Mouse (Mus musculus) CD8-positive naive resting alpha-beta T cell, adult 2 months (primary cell): Measurements from ENCODE around the gene Fam161a.
A peak's percentile ranks its signal among the peaks of the same experiment; 100 is the strongest.

ENCODE experiments used
- DNase-seq, 2 experiments: peaks; one replicate each; pipeline ENCODE4 v3.0.0; 2022; ENCODE audit warnings: low read depth in 2 of 2, low spot score in 2 of 2

Gene Fam161a

DNA sequence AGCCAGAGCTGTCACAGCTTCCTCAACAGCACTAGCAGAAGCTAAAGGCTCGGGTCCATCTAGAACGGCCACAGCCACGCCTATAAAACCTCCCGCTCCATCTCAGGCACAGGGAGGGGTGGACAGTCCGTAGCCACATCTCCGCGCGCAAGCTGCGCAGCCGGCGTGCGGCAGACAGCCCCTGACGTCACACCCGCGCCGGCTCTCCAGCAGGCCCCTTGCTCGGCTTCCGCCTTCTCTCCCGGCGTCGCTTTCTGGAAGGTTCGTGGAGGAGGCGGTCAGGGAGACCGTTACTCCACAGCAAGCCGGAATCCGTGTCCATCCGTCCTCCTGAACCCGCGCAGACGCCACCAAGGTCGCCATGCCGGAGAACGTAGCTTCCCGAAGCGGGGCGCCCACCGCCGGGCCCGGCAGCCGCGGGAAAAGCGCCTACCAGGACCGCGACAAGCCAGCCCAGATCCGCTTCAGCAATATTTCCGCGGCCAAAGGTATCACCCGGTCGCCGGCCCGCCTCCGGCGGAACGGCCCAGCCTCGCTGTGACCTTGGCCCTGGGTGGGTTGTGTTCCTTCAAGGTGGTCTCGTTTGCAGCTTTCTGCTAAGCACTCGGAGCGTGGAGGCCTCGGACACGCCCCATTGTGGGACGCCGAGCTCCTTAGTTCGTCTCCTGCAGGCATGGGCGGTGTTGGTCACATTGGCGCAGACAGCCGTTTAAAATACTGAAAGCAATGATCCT, 16.8 kb upstream of the Fam161a start, which contains the start of gene Cct4:
Gene Cct4 (plus strand): TSS at position 127 of the 734 bp plus-strand sequence.
- peak; percentile 77 to 78 for DNase-seq

DNA sequence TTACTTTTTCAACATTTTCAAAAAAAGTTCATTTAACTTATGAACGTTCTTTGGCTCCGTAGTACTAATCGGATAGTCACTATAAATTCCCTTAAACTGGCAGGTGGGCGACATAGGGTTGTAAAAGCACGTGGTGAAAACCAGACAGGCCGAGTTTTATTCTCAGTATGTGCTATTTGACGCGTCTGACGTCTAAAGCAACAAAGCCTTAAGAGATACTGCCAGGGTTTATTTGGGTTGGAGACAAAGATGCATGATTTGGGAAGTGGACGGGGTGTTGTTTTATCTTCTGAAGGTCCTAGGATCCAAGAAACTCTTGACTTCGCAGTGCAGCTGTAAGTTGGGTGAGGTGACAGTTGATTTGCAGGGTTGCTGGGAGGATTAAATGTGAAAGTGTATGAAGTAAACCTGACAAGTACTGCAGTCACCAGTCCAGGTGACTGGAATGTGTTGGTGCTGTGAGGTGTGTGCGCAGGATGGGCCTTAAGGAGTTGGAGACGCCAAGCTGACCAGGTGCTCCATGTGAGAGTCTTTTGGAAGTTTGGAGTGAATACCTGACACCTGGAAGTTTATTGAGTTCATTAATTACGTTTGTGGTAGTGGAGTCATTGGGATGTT, 16.0 kb upstream of the Fam161a start:
- DNase-seq = no peak

DNA sequence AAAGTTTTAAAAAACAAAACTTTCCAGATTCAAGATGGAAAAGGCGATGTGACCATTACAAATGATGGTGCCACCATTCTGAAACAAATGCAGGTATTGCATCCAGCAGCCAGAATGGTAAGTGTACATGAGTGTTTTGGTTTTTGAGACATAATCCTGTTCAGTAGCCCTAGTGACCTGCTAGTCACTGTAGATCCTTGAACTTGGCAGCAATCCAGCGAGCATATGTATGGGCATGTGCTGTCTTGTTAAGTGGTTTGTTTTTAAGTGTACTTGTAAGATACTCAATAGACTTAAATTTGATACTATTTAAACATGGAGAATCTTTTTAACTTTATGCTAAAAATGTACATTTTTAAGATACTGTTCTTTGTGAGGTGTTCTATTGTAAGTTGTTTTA, 13.1 kb upstream of the Fam161a start:
- DNase-seq = no peak

DNA sequence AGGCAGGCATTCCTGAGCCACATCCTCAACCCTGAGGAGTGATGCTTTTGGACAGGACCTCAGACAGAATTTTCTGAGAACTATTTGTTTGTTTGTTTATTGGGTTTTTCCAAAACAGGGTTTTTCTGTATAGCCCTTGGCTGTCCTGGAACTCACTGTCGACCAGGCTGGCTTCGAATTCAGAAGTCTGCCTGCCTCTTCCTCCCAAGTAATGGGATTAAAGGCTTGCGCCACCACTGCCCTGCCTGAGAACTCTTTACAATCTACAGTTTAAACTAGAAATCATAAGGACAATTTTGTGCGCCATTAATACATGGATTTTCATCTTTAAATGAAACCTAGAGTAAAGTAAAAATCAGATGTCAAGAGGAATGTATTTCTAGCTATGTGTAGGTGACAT, 11.9 kb upstream of the Fam161a start:
- DNase-seq = no peak

DNA sequence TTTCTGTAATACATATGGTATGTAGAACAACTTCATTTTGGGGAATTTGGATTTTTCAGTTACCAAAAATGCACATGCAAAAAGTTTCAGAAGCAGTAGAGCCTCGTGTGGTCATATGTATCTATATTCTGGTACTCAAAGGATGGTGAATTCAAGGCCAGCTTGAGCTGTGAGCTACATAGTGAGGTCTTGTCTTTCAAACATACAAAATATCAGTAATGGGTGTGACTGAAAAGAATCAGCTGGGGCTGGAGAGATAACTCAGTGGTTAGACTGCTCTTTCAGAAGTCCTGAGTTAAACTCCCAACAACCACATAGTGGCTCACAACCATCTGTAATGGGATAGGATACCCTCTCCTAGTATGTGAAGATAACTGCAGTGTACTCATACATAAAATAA, 9.0 kb upstream of the Fam161a start:
- DNase-seq = no peak

DNA sequence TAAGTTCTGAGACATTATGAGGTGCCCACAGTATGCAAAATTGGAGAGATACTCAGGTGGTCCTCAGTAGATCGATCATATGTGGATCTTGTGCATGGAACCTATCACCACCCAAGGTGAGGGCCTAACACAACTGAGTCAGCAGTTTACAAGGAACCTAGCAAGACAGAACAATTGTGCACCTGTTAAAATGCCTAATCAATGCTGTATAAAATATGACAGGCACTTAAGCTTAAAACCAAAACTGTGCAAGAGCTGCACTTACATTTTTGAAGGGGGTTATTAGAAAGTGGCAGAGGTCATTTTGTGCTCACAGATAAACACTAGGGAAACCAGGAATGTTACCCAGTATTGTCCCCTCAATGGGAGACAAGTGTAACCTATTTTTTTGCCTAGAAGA, 2.1 kb upstream of the Fam161a start:
- no peak for DNase-seq

DNA sequence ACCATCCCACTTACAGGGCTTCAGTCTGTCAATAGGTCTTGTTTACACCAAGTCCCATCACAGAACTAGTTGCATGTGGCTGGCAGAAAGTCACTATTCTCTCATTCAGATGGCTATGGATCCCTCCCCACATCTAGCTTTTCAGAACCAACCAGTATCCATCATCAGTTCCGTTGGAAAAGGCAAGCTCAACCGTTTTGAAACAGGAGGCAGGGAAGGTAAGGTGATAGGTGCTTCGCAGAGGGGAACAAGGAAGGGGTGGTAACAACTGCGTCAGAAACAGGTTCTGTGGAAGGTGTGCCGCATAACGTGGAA, 208 bp upstream of the Fam161a start:
- DNase-seq = no peak

DNA sequence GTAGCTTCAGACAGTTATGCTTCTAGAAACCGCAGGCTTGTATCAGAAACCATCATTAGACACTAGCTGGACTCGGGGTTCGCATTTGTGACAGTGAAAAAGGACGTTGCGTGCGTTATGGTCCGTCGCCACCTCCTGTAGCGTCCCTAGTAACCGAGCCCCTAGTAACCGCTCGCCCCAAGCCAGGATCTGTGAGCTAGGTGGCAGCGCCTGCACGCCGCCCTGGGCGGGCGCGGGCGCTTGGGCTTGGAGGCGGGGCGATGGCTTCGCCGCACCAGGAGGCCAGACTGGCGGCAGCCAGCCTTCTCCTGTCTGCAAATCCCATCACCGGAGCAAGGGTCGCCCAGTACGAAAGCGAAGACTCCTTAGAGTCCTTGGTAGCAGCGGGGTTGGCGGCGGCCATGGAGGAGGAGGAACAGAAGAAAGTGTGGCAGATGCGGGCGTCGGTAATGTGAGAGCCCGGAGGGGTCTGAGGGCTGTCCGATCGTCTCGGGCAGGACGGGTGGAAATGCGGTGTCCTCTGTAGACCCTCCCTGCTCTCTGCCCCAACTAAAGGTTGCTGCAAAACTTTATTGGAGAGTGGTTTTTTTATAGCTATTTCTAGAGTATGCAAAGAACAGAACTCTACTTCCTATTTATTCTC, 971 bp downstream of the Fam161a start:
- DNase-seq = peak; percentile 55 to 62

DNA sequence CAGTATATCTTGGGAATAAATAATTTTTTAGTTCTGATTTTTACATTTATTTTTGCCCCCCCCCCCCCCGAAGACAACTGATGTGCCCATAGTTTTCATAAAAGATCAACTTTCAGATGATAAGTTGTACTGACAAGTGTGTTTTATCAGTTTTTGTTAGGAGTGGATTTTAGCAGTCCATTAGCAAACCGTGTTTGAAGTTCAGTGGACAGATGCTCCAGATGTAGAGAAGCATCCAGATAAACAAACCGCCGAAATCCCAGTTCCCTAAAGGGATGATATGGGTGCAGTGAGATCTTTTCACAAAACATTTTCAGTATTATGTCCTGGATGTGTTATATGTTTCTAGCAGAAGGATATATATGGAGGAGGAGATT, 1.5 kb downstream of the Fam161a start:
- no peak for DNase-seq

DNA sequence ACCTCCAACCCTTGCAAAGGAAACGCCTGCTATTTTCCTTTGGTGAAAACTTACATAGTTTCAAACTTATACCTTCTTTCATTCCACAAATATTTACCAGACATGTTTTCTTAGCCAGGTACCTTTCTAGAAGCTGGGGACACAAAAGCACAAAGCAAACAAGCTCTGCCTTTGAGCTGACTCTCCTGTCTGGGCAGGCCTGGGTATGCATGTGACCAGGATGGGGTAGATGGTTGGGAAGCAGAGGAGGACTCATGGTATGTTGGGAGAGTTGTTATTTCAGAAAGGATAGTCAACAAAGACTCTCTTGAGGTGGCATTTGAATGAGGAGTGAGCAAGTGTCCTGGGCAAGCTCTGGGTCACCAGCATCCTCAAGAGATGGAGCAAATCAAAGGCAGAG, 5.8 kb downstream of the Fam161a start:
- no peak for DNase-seq

DNA sequence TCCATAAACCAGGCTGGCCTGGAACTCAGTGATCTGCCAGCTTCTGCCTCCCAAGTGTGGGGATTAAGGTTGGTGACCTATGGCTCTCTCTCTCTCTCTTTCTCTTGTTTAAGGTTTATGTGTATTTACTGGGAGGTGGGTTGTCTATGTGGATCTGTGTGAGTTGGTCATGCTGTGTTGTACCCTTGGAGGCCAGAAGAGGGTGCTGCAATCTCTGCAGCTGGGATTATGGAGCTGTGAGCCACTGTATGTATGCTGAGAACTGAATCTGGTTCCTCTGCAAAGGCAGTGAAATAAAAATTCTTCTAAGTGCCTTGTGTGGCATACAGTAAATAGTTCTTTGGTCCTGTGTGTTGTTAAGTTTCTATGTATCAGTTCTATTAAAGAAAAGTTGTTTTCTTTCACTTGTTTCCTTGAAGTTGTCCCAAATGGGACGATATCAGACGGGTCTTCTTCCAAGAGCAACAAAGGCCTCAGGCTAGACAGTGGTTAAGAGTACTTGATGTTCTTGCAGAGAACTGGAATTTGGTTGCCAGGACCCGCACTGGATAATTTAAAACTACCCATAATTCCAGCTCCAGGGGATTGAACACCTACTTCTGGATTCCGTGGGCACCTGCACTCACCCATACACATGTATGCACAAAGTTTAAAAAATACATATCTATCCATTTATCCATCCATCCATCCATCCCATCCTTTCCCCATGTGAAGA, 6.4 kb downstream of the Fam161a start:
- DNase-seq = no peak

DNA sequence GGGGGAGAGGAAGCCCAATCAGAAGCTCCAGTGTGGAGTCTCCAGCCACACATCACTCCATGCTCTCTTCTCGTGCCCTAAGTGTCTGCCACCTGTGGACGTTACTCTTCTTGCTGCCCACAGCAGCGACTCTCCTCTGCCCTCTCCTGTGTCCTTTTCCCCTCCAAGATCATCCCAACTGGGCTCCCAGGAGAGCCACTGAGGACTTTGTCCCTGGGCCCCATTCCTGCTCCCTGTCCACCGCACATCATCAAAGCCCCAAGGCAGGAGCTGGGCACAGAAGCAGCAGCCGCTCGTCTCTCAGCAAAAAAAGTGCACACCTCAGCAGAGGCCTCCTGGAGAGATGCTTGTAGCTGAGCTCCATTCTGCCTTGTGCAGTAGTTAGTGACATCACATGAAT, 7.7 kb downstream of the Fam161a start:
- DNase-seq = no peak

DNA sequence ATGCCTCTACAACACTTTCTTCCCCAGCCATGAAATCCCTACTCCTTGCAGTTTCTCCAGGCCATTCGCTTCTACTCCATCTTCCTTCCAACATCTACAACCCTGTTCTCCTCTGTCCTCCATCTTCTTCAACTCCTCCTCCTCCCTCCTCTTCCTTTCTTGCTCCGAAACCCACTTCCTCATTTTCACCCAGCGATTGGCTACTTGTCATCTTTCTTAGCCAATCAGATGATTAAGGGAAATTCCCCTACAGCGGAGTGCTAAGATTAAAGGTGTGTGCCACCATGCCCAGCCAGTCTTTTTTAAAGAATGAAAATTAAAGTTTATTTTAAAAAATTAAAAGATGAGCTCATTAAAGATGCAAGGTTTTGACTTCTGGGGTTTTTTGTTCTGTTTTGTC, 10.6 kb downstream of the Fam161a start:
- no peak for DNase-seq

DNA sequence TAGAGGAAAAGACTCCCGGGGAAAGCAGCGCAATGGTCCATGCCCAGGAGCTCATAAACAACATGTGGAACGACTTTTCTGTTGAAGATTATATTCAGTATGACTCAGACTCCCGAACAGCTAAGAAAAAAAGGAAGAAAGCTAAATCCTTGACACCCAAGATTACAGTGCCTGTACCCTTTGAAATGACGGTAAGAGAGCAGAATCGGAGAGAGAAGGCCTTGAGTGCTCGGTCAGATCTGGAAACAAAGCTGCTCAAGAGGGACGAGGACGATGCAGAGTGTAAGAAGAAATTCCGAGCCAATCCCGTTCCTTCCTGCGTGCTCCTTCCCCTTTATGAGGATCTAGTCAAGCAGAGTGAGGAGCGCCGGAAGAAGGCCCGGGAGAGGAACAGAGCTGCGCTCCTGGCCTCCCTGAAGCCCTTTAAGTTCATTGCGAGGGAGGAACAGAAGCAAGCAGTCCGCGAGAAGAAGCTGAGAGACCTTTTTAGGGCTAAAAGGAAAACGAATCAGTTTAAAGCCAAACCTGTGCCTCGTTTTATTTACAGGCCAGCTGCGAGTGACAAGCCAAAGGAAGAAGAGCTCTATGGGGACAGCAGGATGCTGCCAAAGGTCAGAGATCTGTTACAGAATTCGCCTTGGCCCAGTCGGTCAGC, 12.9 kb downstream of the Fam161a start:
- DNase-seq = no peak

DNA sequence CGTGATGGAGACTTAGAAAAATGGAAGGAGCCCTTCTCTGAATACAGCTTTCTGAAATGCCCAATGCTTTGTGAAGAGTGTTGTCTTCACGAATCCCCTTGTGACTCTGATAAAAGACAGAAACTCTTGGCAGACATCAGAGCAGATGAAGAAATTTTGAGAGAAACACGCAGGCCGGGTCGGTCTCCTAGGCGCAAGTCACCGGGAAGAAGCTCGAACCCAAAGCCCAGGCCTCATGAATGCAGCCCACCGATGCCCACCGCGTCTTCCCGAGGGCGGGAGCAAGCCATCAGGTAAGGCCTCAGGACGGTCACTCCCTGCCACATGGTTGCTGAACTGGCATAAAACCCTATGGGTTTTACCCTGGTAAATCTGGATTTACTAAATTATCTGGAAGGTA, 13.5 kb downstream of the Fam161a start:
- DNase-seq = no peak

DNA sequence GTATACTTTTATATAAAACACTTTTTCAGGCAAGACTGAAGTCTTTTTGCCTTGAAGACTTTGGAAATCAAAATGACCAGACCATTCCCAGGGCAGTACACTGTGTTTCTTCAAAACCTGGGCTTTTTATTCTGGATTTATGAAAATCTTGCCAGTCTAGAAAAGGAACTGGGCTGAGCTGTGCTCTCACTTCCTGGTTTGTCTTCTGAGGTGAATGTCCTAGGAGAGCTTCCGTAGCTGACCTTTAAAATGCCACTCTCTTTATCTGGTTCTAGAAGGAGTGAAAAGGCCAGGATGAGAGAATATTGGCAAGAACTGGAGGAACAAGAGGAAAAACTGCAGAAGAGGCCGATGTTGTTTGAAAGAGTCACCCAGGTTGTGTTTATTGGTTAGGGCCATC, 15.8 kb downstream of the Fam161a start:
- no peak for DNase-seq

DNA sequence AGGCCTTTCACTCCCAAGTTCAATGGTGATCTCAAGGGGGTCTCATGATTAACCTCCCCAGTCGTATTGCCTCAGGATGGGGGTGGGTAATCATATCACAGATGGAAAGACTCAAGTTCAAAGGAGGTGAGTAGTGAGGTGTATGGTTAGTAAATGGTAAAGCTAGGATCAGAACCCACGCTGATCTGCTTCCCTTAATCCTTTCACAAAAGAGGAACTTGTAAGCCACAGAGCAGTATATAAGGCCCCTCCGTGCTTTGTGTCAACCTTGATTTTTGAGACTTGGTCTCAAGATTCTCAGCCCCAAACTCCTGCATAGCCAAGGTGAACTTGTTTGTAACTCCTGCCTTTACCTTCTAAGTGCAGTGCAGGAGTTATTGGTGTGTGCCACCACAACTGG, 16.8 kb downstream of the Fam161a start:
- DNase-seq = no peak

DNA sequence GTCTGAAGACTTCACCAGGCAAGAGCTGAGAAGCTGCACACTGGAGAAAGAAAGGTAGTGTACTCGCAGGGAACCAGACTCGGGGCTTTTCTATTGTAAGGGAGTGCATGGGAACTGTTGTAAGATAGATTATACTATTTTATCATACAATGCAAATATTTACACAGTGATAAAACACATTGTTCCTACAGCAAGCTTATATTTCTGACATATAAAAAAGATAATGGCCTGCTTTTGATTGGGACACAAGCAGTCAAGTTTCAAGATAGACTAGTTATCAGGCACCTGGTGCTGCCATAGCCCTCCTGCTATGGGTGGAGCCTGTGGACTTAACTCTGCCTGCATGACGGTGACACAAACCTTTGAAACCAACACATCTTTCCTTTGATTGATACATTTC, 21.6 kb downstream of the Fam161a start:
- no peak for DNase-seq

DNA sequence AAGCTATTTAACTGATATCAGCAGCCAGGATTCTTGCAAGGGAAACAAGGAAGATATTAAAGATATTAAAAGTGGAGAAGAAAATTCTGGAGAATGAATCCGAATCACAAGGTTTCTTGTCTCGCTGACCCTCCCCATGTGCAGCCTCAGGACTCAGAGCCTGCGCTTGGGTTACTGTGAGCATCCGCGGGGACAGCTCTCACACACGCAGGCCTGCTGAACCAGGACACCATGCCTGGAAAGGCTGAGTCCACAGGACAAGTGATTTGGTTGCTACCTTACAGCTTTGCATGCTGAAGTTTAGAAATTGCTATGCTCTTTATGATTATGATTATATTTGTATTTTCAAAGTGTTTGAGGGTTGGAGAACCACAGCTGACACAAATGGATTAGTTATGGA, 22.1 kb downstream of the Fam161a start:
- no peak for DNase-seq

DNA sequence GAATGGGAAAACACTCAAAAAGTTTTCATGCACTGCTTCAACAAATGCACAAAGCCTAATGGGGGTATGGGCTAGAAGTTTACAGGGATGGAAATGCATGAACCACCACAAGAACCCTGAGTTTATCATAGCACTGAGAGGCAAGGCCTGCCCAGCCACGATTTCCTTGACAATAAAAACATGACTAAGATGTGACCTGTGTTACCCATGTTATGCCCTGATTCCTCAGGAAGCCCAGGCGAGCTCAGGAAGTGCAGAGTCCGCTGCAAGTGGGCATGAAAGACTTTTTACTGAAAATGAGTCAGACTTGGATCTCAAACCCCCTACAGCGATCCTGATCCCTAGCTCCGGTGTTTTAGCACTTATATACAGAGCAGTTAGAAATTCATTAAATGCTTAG, 39.9 kb downstream of the Fam161a start:
- DNase-seq = no peak

DNA sequence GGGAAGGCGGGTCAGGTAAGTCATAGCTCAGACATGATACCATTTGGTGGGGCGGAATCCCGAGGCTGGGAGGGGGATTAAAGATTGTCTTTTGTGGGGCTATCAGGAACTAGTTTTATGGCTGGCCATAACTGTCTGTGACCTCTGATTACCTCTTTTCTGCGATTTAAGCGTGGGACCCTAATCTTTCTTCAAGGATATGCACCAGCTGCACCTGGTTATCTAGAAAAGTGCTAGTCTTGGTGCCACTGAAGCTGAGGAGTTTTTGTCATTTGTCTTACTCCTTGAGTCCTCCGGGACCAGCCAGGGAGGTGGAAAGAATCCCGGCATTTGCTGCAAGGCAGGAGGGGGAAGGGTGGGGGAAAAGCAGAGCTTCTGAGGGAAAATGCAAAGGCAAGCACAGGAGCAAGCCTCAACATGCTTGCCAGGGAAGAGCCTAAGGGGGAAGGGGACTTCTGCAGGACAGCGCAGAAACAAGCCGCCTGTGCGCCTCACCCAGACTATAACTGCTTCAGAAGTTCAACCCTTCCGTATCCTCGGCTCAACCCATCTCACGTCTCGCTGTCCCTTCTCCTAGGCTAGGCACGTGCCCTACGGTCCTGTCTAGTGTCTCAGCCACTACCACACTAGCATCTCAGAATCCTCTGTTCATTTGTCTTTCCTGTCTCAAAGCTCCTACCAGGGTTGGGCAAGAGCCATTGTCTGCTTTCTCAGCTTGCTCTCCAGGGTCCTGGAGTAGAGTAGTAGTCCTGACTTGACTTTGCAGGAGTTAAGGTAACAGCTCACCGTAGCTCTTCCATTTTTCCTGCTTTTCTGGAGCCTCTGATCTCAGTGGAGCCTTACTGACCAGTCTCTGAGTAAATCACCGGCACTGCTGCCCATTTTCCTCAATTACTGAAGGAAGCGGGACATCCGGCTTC, 40.6 kb downstream of the Fam161a start:
- no peak for DNase-seq
